Mouse (Mus musculus) kidney, postnatal 0 days (tissue): ENCODE measurements around the gene Tcirg1. TPM values are rescaled to one million over a fixed set of nuclear protein-coding genes. Genes with fewer than 3 reads are reported as not detected.

Source experiments
- ATAC-seq: fragments of 200-750 bp; cut with Nextera tagmentation; replicated peaks from 2 replicates; pipeline ENCODE4 v1.8.0; 2017; ENCODE audit warnings: low read depth, moderate number of reproducible peaks, moderate TSS enrichment, moderate library complexity; ENCODE audit not compliant: low FRiP score
- DNase-seq: peaks from one replicate; pipeline ENCODE4 v3.0.0-alpha.2; 2016; ENCODE audit warnings: low spot score
- H3K27ac ChIP-seq: fragments of 300-500 bp; sonication (generic); 2 replicates; pipeline ENCODE4 v1.5.1; 2014; ENCODE audit warnings: mild to moderate bottlenecking
- H3K27me3 ChIP-seq: fragments of 300-500 bp; sonication (generic); 2 replicates; pipeline ENCODE4 v1.6.1; 2014; ENCODE audit warnings: low read length, mixed read lengths; ENCODE audit not compliant: insufficient read depth
- H3K36me3 ChIP-seq: fragments of 300-500 bp; sonication (generic); 2 replicates; pipeline ENCODE4 v1.6.1; 2014; ENCODE audit warnings: low read length, mixed read lengths; ENCODE audit not compliant: insufficient read depth
- H3K4me1 ChIP-seq: fragments of 300-500 bp; sonication (generic); replicated peaks from 2 replicates; pipeline ENCODE4 v1.6.1; 2014; ENCODE audit warnings: antibody characterized with exemption, low read length, mixed read lengths; ENCODE audit not compliant: insufficient read depth
- H3K4me2 ChIP-seq: fragments of 300-500 bp; sonication (generic); 2 replicates; pipeline ENCODE4 v1.6.1; 2014; ENCODE audit warnings: mild to moderate bottlenecking, low read length, moderate library complexity, mixed read lengths
- H3K4me3 ChIP-seq: fragments of 300-500 bp; sonication (generic); replicated peaks from 2 replicates; pipeline ENCODE4 v1.5.1; 2014; ENCODE audit warnings: low read depth, low read length
- H3K9ac ChIP-seq: fragments of 300-500 bp; sonication (generic); 2 replicates; pipeline ENCODE4 v1.6.1; 2014; ENCODE audit warnings: low read depth, low read length
- H3K9me3 ChIP-seq: fragments of 300-500 bp; sonication (generic); replicated peaks from 2 replicates; pipeline ENCODE4 v1.6.1; 2016; ENCODE audit warnings: low read length, inconsistent platforms, mixed read lengths
- CTCF ChIP-seq: IDR thresholded peaks from 2 replicates; pipeline ENCODE4 v1.5.1; 2016; ENCODE audit warnings: antibody characterized with exemption, low read depth, mild to moderate bottlenecking, moderate library complexity
- WGBS: fragments of 180-500 bp; shearing (Covaris S2); extraction: QIAGEN DNeasy Blood & Tissue Kit; methylation state at CpG from one replicate; pipeline ENCODE4 v1.1.7; 2014; 5-methylcytosine and 5-hydroxymethylcytosine counted together
- polyA plus RNA-seq: library from polyadenylated mRNA; unstranded; fragments of >200 nt; fragmentation: Nextera tagmentation; extraction: Ambion mirVana; gene quantifications from 2 replicates; pipeline ENCODE4 v1.2.1, GENCODE M21; 2015

Tcirg1 gene
- polyA plus RNA-seq, 1 experiment from 2014 or later, result 33.0 TPM

GRCm38 (mm10) chr19:3851979-3852681 lies 54.8 kb downstream of the Tcirg1 start:
- WGBS, result under 1% methylated on average over 72 of the region's 74 CpGs
- peak overlapping the region; percentile 65 for H3K4me3 ChIP-seq
- peak overlapping the region; percentile 99 for H3K27ac ChIP-seq
- H3K9me3 ChIP-seq, result no peaks in the 10 kb centered on the region
- TF ChIP-seq CTCF, result no peak
- peak overlapping the region; percentile 75 for H3K4me2 ChIP-seq
- peaks cover 9% of the 10 kb centered on the region; the same call in 1 of the 2 replicates for H3K4me1 ChIP-seq
- no peaks in the 10 kb centered on the region for H3K36me3 ChIP-seq
- H3K27me3 ChIP-seq, result no peaks in the 10 kb centered on the region
- ATAC-seq (peak; percentile 29; the same call in 1 of the 2 replicates), DNase-seq (peak; percentile 69)
- peak overlapping the region; percentile 87 for H3K9ac ChIP-seq

- peak; percentile 50 for TF ChIP-seq CTCF
- DNase-seq (peak; percentile 99), ATAC-seq (peak; percentile 96)
- H3K4me1 ChIP-seq, result peaks cover 9% of the 10 kb centered on the region; the same call in 1 of the 2 replicates
- under 1% methylated on average over 27 of the region's 54 CpGs for WGBS
- H3K4me2 ChIP-seq, result peak within 1 kb of the TSS; percentile 75
- peak within 1 kb of the TSS; percentile 65 for H3K4me3 ChIP-seq
- H3K27ac ChIP-seq, result peak within 1 kb of the TSS; percentile 99
- no peaks in the 10 kb centered on the region for H3K27me3 ChIP-seq
- H3K36me3 ChIP-seq, result no peaks in the 10 kb centered on the region
- H3K9ac ChIP-seq, result peak within 1 kb of the TSS; percentile 87
- H3K9me3 ChIP-seq, result no peaks in the 10 kb centered on the region
These were observed 55.4 kb downstream of the Tcirg1 start, which contains the start of gene Chka for GRCm38 (mm10) chr19:3851502-3851962. Gene Chka (plus strand): TSS chr19:3851773.

- DNase-seq (peak; percentile 35), ATAC-seq (peak; percentile 38)
- 4% methylated on average over 19 of the region's 19 CpGs for WGBS
These were observed 56.0 kb downstream of the Tcirg1 start for GRCm38 (mm10) chr19:3850847-3851469.

GRCm38 (mm10) chr19:3850076-3850475 lies 56.9 kb downstream of the Tcirg1 start:
- Histone ChIP-seq H3K9ac (no peak overlapping the region), H3K27ac (peak overlapping the region; percentile 99), H3K4me1 (peaks cover 5% of the 10 kb centered on the region; the same call in 1 of the 2 replicates), H3K27me3 (no peaks in the 10 kb centered on the region), H3K9me3 (no peaks in the 10 kb centered on the region), H3K36me3 (no peaks in the 10 kb centered on the region), H3K4me3 (no peak overlapping the region), H3K4me2 (no peak overlapping the region)
- 58% methylated on average over 5 of the region's 5 CpGs for WGBS
- no peak for TF ChIP-seq CTCF
- DNase-seq (no peak), ATAC-seq (no peak)

More at GRCm38 (mm10) chr19:3850847-3851469, 56.0 kb downstream of the Tcirg1 start:
- Histone ChIP-seq H3K4me2 (peak overlapping the region; percentile 75), H3K27me3 (no peaks in the 10 kb centered on the region), H3K36me3 (no peaks in the 10 kb centered on the region), H3K9ac (0 out of 2 replicates have a peak overlapping the region, but pooled peaks have one; percentile 33), H3K4me3 (peak overlapping the region; percentile 65), H3K27ac (peak overlapping the region; percentile 99), H3K9me3 (no peaks in the 10 kb centered on the region), H3K4me1 (peaks cover 9% of the 10 kb centered on the region; the same call in 1 of the 2 replicates)
- TF ChIP-seq CTCF, result no peak

- H3K9me3 ChIP-seq, result no peaks in the 10 kb centered on the region
- H3K36me3 ChIP-seq, result no peaks in the 10 kb centered on the region
- H3K9ac ChIP-seq, result no peak overlapping the region
- H3K4me1 ChIP-seq, result peaks cover 5% of the 10 kb centered on the region; the same call in 1 of the 2 replicates
- DNase-seq (no peak), ATAC-seq (no peak)
- no peaks in the 10 kb centered on the region for H3K27me3 ChIP-seq
- H3K27ac ChIP-seq, result 0 out of 2 replicates have a peak overlapping the region, but pooled peaks have one; percentile 58
- 91% methylated on average over 2 of the region's 2 CpGs for WGBS
- no peak overlapping the region for H3K4me3 ChIP-seq
- TF ChIP-seq CTCF, result no peak
- no peak overlapping the region for H3K4me2 ChIP-seq
These were observed 57.7 kb downstream of the Tcirg1 start for GRCm38 (mm10) chr19:3849251-3849650.

- no peak for TF ChIP-seq CTCF
These were observed 58.6 kb downstream of the Tcirg1 start for GRCm38 (mm10) chr19:3848207-3848808.

More at GRCm38 (mm10) chr19:3848207-3848808, 58.6 kb downstream of the Tcirg1 start:
- no peak overlapping the region for H3K4me2 ChIP-seq
- ATAC-seq (no peak), DNase-seq (no peak)
- H3K9ac ChIP-seq, result no peak overlapping the region
- WGBS, result 43% methylated on average over 7 of the region's 7 CpGs
- peaks cover 5% of the 10 kb centered on the region; the same call in 1 of the 2 replicates for H3K4me1 ChIP-seq
- peak overlapping the region; percentile 58; the same call in 1 of the 2 replicates for H3K27ac ChIP-seq
- no peaks in the 10 kb centered on the region for H3K9me3 ChIP-seq
- no peaks in the 10 kb centered on the region for H3K27me3 ChIP-seq
- H3K4me3 ChIP-seq, result no peak overlapping the region
- H3K36me3 ChIP-seq, result no peaks in the 10 kb centered on the region
